Mouse (Mus musculus): Measurements from ENCODE around the gene B3gat3. TPM values are rescaled to one million over a fixed set of nuclear protein-coding genes. Genes with fewer than 3 reads are reported as not detected.
"Not testable (repeated sequence)": the region's sequence is repeated elsewhere in the genome, so short reads cannot be mapped to it uniquely, and the experiment has no call there.

B3gat3 gene
- polyA plus RNA-seq, 1 experiment from 2014 or later = 54.6 TPM

DNA sequence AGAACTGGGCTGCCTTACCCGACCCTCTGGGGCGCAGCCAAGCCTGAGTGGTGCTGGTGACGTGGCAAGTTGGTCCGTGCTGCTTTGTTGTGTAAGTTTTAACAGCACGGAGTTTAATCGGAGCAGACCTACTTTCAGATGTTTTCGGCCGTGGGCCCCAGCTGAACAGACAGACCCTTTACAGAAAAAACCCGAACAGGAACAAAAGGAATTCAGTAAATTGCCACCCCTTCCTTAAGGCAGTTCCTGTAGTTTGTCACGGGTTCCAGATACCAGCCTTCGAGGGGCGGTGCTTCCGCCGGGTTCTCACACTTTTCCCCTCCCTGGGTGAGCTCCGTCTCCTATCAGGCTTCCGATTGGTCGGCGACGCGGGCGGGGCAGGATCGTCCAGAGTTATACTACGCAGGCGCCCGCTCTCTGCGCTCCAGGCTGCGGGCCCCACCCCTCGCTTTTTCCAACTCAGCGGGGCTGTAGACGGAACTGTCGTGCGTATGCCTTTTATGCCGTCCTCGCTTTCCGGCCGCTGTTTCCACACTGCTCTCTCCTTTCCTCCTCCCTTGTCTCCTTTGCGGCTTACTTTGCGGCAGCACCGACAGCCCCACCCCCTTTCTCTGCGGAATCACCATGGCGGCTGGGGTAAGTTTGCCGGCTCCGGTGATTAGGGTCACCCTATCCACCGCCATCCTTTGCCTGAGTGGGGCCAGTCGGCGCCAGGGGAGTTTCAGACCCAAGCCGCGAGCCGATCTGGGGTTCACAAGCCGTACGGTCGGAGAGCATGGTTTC lies 46.6 kb downstream of the B3gat3 start, which contains the start of gene Eef1g:
TSS of gene Eef1g (plus strand) at position 452 of the 783 bp plus-strand sequence.
- under 1% methylated on average over 52 of the region's 52 CpGs for WGBS
- ATAC-seq (ENCODE audit: insufficient number of reproducible peaks, insufficient read depth, low FRiP score, low TSS enrichment, low read depth) = peak; percentile 99
- Histone ChIP-seq H3K27ac (peak within 1 kb of the TSS; percentile 97), H3K27me3 (no peaks in the 10 kb centered on the region), H3K4me3 (peak within 1 kb of the TSS; percentile 84), H3K4me1 (peaks cover 26% of the 10 kb centered on the region), H3K36me3 (peaks cover 80% of the 10 kb centered on the region), H3K4me2 (peak within 1 kb of the TSS; percentile 86), H3K9ac (peak within 1 kb of the TSS; percentile 93), H3K9me3 (no peaks in the 10 kb centered on the region)

DNA sequence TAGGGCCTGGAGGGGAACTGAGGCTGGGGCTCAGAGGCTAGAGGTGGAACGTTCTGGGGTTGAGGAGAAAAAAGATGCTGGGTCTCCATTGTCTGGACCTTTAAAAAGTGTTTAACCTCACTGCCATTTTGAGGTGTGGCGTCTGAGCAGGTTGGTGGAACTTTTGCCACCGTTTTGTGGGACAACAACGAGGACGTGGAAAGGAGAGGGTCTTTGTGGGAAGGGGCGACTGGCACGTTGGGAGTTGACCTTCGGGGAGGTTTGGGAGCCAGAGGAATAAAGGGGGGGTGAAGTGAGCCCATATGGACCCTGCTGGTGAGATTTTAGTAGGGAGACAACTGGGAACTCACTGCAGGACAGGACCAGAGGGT lies 47.2 kb downstream of the B3gat3 start:
- ATAC-seq (ENCODE audit: insufficient number of reproducible peaks, insufficient read depth, low FRiP score, low TSS enrichment, low read depth) = no peak
- Histone ChIP-seq H3K36me3 (peaks cover 80% of the 10 kb centered on the region), H3K9me3 (no peaks in the 10 kb centered on the region), H3K27ac (peak overlapping the region; percentile 85), H3K9ac (peak overlapping the region; percentile 93), H3K4me2 (peak overlapping the region; percentile 86), H3K4me1 (peaks cover 26% of the 10 kb centered on the region), H3K27me3 (no peaks in the 10 kb centered on the region), H3K4me3 (peak overlapping the region; percentile 84)
- 0% methylated on average over 8 of the region's 8 CpGs for WGBS

DNA sequence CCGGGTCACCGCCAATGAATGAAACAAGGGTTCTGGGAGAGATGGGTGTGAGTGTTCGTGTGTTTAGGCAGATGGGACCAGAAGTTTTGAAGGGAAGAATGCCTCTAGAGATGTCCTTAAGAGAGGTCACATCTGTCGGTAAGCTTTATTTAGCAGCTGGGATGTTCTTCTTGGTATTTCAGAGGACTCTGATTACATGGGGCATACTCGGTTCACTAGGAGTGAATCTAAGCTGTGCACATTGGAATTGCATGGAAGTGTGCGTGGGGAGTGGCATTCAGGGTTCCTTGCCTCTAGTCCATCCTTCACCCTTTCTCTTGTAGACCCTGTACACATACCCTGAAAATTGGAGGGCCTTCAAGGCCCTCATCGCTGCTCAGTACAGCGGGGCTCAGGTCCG lies 47.7 kb downstream of the B3gat3 start:
- H3K4me1 ChIP-seq = peaks cover 26% of the 10 kb centered on the region
- H3K4me2 ChIP-seq = peak overlapping the region; percentile 86
- no peak for ATAC-seq (ENCODE audit: insufficient number of reproducible peaks, insufficient read depth, low FRiP score, low TSS enrichment, low read depth)
- peaks cover 80% of the 10 kb centered on the region for H3K36me3 ChIP-seq
- WGBS = 6% methylated on average over 9 of the region's 9 CpGs
- H3K9ac ChIP-seq = peak overlapping the region; percentile 93
- H3K9me3 ChIP-seq = no peaks in the 10 kb centered on the region
- H3K27me3 ChIP-seq = no peaks in the 10 kb centered on the region
- peak overlapping the region; percentile 84 for H3K4me3 ChIP-seq
- peak overlapping the region; percentile 85 for H3K27ac ChIP-seq

DNA sequence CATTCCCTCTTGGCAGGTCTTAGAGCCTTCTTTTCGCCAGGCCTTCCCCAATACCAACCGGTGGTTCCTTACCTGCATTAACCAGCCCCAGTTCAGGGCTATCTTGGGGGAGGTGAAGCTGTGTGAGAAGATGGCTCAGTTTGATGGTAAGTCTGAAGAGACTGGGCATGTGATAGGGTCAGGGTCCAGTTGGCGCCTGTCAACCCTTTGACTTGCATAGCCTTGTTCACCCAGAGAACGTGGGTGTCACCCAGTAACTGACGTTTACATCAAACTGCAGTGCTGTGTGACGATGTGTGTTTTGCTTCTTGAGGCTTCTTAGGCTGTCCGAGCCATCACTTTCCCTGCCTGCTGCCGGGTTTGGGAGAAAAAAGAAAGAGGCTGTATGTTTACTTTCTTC lies 52.3 kb downstream of the B3gat3 start:
- not testable (repeated sequence) for ATAC-seq (ENCODE audit: insufficient number of reproducible peaks, insufficient read depth, low FRiP score, low TSS enrichment, low read depth); H3K4me2 ChIP-seq; H3K4me3 ChIP-seq; H3K9me3 ChIP-seq; H3K27me3 ChIP-seq; H3K9ac ChIP-seq; H3K27ac ChIP-seq
- H3K36me3 ChIP-seq = peaks cover 92% of the 10 kb centered on the region
- peaks cover 26% of the 10 kb centered on the region for H3K4me1 ChIP-seq
- 86% methylated on average over 8 of the region's 8 CpGs for WGBS

DNA sequence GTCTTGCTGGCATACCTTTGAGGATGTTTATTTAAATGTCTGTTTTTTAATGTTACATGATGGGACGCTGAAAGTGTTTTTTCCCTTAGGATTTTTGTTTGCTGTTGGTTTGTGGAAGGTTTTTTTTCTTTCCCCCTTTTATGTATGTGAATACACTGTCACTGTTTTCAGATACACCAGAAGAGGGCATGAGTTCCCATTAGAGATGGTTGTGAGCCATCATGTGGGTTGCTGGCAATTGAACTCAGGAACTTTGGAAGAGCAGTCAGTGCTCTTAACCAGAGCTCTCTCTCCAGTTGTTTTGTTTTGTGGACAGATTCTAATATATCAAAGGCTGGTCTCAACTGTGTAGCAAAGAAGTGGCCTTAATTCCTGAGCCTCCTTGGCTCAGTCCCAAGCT lies 54.5 kb downstream of the B3gat3 start:
- no peak overlapping the region for H3K4me2 ChIP-seq
- H3K9me3 ChIP-seq = no peaks in the 10 kb centered on the region
- peaks cover 99% of the 10 kb centered on the region for H3K36me3 ChIP-seq
- H3K9ac ChIP-seq = no peak overlapping the region
- no peak overlapping the region for H3K27ac ChIP-seq
- no peak for ATAC-seq (ENCODE audit: insufficient number of reproducible peaks, insufficient read depth, low FRiP score, low TSS enrichment, low read depth)
- 89% methylated on average over 1 of the region's 1 CpGs for WGBS
- H3K4me1 ChIP-seq = peaks cover 16% of the 10 kb centered on the region
- H3K4me3 ChIP-seq = no peak overlapping the region
- no peaks in the 10 kb centered on the region for H3K27me3 ChIP-seq

DNA sequence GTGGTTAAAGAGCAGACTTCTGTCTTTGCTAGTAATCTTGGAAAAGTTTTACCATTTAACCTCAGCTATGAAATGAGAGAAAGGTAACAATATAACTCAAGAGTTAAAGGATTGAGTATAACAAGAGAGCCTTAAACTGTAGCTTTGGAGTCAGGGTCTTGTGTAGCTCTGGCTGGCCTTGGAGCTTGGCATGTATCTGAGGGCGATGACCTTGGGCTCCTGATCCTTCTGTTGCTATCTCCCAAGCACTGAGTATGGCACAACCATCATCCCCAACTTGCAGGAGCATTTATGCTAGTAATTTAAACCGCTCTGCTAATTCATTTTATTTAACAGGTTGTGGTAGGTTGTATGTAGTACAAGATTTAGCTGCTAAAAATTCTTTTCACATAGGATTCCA lies 55.3 kb downstream of the B3gat3 start:
- ATAC-seq (ENCODE audit: insufficient number of reproducible peaks, insufficient read depth, low FRiP score, low TSS enrichment, low read depth) = no peak
- Histone ChIP-seq H3K27ac (no peak overlapping the region), H3K4me2 (no peak overlapping the region), H3K4me3 (no peak overlapping the region), H3K4me1 (peaks cover 22% of the 10 kb centered on the region), H3K36me3 (peaks cover 99% of the 10 kb centered on the region), H3K27me3 (no peaks in the 10 kb centered on the region), H3K9me3 (no peaks in the 10 kb centered on the region), H3K9ac (no peak overlapping the region)
- 98% methylated on average over 2 of the region's 2 CpGs for WGBS

DNA sequence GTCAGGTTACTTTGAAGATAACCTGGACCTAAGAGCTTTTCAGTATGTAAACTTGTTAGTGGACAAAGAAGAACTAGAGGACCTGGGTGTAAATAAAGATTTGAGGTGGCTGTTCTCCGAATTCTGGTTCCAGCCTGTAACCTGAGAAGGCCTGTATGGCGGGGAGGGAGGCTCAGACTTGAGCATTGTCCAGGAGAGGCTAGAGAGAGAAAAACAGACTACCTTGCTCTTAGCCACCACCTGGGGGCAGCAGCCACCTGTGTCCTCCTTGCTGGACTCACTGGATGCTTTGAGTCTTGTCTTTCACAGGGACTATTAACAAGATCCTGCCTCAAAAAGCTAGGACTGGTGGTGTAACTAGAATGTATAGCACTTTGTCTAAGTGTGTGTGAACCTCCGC lies 56.4 kb downstream of the B3gat3 start:
- peaks cover 31% of the 10 kb centered on the region for H3K4me1 ChIP-seq
- ATAC-seq (ENCODE audit: insufficient number of reproducible peaks, insufficient read depth, low FRiP score, low TSS enrichment, low read depth) = peak; percentile 56; the same call in 1 of the 2 replicates
- no peak overlapping the region for H3K4me2 ChIP-seq
- WGBS = 33% methylated on average over 3 of the region's 3 CpGs
- no peaks in the 10 kb centered on the region for H3K27me3 ChIP-seq
- H3K36me3 ChIP-seq = peaks cover 96% of the 10 kb centered on the region
- H3K4me3 ChIP-seq = no peak overlapping the region
- peak overlapping the region; percentile 29; the same call in 1 of the 2 replicates for H3K27ac ChIP-seq
- no peak overlapping the region for H3K9ac ChIP-seq
- no peaks in the 10 kb centered on the region for H3K9me3 ChIP-seq

Small RNA genes within 50 kb of the gene (microRNA-seq; reads per million reads assigned to microRNA genes)
- not detected for gene Mir5136

Other genes starting within 250 kb of the B3gat3 start
- gene Slc3a2, start 197.0 kb upstream of the B3gat3 start, polyA plus RNA-seq (2015; fragmentation: Nextera tagmentation; extraction: Ambion mirVana) = 99.9 and 116 TPM in 2 replicates
- 88.6 and 100 TPM in 2 replicates for gene Wdr74, start 184.5 kb upstream of the B3gat3 start, polyA plus RNA-seq (2015; fragmentation: Nextera tagmentation; extraction: Ambion mirVana)
- 2.2 and 2.7 TPM in 2 replicates for gene 1700092M07Rik, start 179.7 kb upstream of the B3gat3 start, polyA plus RNA-seq (2015; fragmentation: Nextera tagmentation; extraction: Ambion mirVana)
- 182 and 184 TPM in 2 replicates for gene Stx5a, start 179.0 kb upstream of the B3gat3 start, polyA plus RNA-seq (2015; fragmentation: Nextera tagmentation; extraction: Ambion mirVana)
- gene Nxf1, start 163.3 kb upstream of the B3gat3 start, polyA plus RNA-seq (2015; fragmentation: Nextera tagmentation; extraction: Ambion mirVana) = 199 and 230 TPM in 2 replicates
- gene Tmem223, start 149.4 kb upstream of the B3gat3 start, polyA plus RNA-seq (2015; fragmentation: Nextera tagmentation; extraction: Ambion mirVana) = 211 and 227 TPM in 2 replicates
- gene Tmem179b, start 145.9 kb upstream of the B3gat3 start, polyA plus RNA-seq (2015; fragmentation: Nextera tagmentation; extraction: Ambion mirVana) = 67.6 and 76.1 TPM in 2 replicates
- gene Taf6l, start 134.0 kb upstream of the B3gat3 start, polyA plus RNA-seq (2015; fragmentation: Nextera tagmentation; extraction: Ambion mirVana) = 28.5 and 35.6 TPM in 2 replicates
- 175 and 178 TPM in 2 replicates for gene Polr2g, start 121.8 kb upstream of the B3gat3 start, polyA plus RNA-seq (2015; fragmentation: Nextera tagmentation; extraction: Ambion mirVana)
- 5.5 and 6.0 TPM in 2 replicates for gene Zbtb3, start 117.8 kb upstream of the B3gat3 start, polyA plus RNA-seq (2015; fragmentation: Nextera tagmentation; extraction: Ambion mirVana)
- gene Ttc9c, start 101.0 kb upstream of the B3gat3 start, polyA plus RNA-seq (2015; fragmentation: Nextera tagmentation; extraction: Ambion mirVana) = 78.7 and 82.9 TPM in 2 replicates
- gene Hnrnpul2, start 100.4 kb upstream of the B3gat3 start, polyA plus RNA-seq (2015; fragmentation: Nextera tagmentation; extraction: Ambion mirVana) = 7.4 and 7.6 TPM in 2 replicates
- not detected in 2 replicates for gene AC129217.1, start 90.6 kb upstream of the B3gat3 start, polyA plus RNA-seq (2015; fragmentation: Nextera tagmentation; extraction: Ambion mirVana)
- gene Bscl2, start 82.9 kb upstream of the B3gat3 start, polyA plus RNA-seq (2015; fragmentation: Nextera tagmentation; extraction: Ambion mirVana) = 52.6 and 53.3 TPM in 2 replicates
- 10.4 and 10.6 TPM in 2 replicates for gene Gng3, start 81.2 kb upstream of the B3gat3 start, polyA plus RNA-seq (2015; fragmentation: Nextera tagmentation; extraction: Ambion mirVana)
- gene Lrrn4cl, start 69.6 kb upstream of the B3gat3 start, polyA plus RNA-seq (2015; fragmentation: Nextera tagmentation; extraction: Ambion mirVana) = 0.65 and 0.74 TPM in 2 replicates
- gene Ubxn1, start 48.9 kb upstream of the B3gat3 start, polyA plus RNA-seq (2015; fragmentation: Nextera tagmentation; extraction: Ambion mirVana) = 184 and 189 TPM in 2 replicates
- 64.2 and 72.3 TPM in 2 replicates for gene Uqcc3, start 39.5 kb upstream of the B3gat3 start, polyA plus RNA-seq (2015; fragmentation: Nextera tagmentation; extraction: Ambion mirVana)
- gene Lbhd1, start 36.6 kb upstream of the B3gat3 start, polyA plus RNA-seq (2015; fragmentation: Nextera tagmentation; extraction: Ambion mirVana) = 56.0 and 91.0 TPM in 2 replicates
- not detected in 2 replicates for gene Gm49403, start 36.4 kb upstream of the B3gat3 start, polyA plus RNA-seq (2015; fragmentation: Nextera tagmentation; extraction: Ambion mirVana)
- 84.9 and 90.0 TPM in 2 replicates for gene 1810009A15Rik, start 31.5 kb upstream of the B3gat3 start, polyA plus RNA-seq (2015; fragmentation: Nextera tagmentation; extraction: Ambion mirVana)
- gene Gm49416, start 31.4 kb upstream of the B3gat3 start, polyA plus RNA-seq (2015; fragmentation: Nextera tagmentation; extraction: Ambion mirVana) = not detected in 2 replicates
- 36.7 and 42.6 TPM in 2 replicates for gene Ints5, start 27.4 kb upstream of the B3gat3 start, polyA plus RNA-seq (2015; fragmentation: Nextera tagmentation; extraction: Ambion mirVana)
- gene Ganab, start 22.3 kb upstream of the B3gat3 start, polyA plus RNA-seq (2015; fragmentation: Nextera tagmentation; extraction: Ambion mirVana) = 107 and 108 TPM in 2 replicates
- 2.7 and 3.3 TPM in 2 replicates for gene Rom1, start 9.0 kb downstream of the B3gat3 start, polyA plus RNA-seq (2015; fragmentation: Nextera tagmentation; extraction: Ambion mirVana)
- gene Eml3, start 9.2 kb downstream of the B3gat3 start, polyA plus RNA-seq (2015; fragmentation: Nextera tagmentation; extraction: Ambion mirVana) = 32.3 and 32.8 TPM in 2 replicates
- gene Mta2, start 21.5 kb downstream of the B3gat3 start, polyA plus RNA-seq (2015; fragmentation: Nextera tagmentation; extraction: Ambion mirVana) = 187 and 189 TPM in 2 replicates
- gene Tut1, start 33.5 kb downstream of the B3gat3 start, polyA plus RNA-seq (2015; fragmentation: Nextera tagmentation; extraction: Ambion mirVana) = 33.6 and 34.5 TPM in 2 replicates
- 481 and 529 TPM in 2 replicates for gene Eef1g, start 46.7 kb downstream of the B3gat3 start, polyA plus RNA-seq (2015; fragmentation: Nextera tagmentation; extraction: Ambion mirVana)
- 51.0 and 57.8 TPM in 2 replicates for gene Ahnak, start 68.9 kb downstream of the B3gat3 start, polyA plus RNA-seq (2015; fragmentation: Nextera tagmentation; extraction: Ambion mirVana)
- gene Scgb1a1, start 167.6 kb downstream of the B3gat3 start, polyA plus RNA-seq (2015; fragmentation: Nextera tagmentation; extraction: Ambion mirVana) = not detected in 2 replicates
- 15.9 and 17.4 TPM in 2 replicates for gene Asrgl1, start 215.3 kb downstream of the B3gat3 start, polyA plus RNA-seq (2015; fragmentation: Nextera tagmentation; extraction: Ambion mirVana)

All from embryonic facial prominence, embryonic 13.5 days (tissue).